Comparison of ENCODE assay signal across 19 mouse cellular contexts in genomic region chr9:59958115-59958514, GRCm38 (mm10). TPM values are rescaled to one million over a fixed set of nuclear protein-coding genes. Genes with fewer than 3 reads are reported as not detected.
"Had no signal": no experiment of that assay in that cellular context is flagged by ENCODE, and none has a peak within 500 bp of the region (broad histone marks: within the 10 kb centered on the region; RNA-seq: fewer than 3 reads in every experiment).

No protein-coding gene starts in this region.

RNA-seq across cellular contexts. Expression of gene Nr2e3, which starts 2.3 kb away (rescaled TPM):
- polyA plus RNA-seq: heart, adult 2 months; heart, embryonic 11.5 days; heart, embryonic 13.5 days; heart, embryonic 14.5 days; heart, embryonic 15.5 days; heart, embryonic 16.5 days; heart, postnatal 0 days; hindbrain, embryonic 10.5 days; hindbrain, embryonic 11.5 days; hindbrain, embryonic 13.5 days; hindbrain, embryonic 14.5 days; hindbrain, embryonic 15.5 days; hindbrain, embryonic 16.5 days; hindbrain, postnatal 0 days; inflammation-experienced regulatory T-cells, adult 6 months; kidney, embryonic 14.5 days; kidney, embryonic 15.5 days; kidney, embryonic 16.5 days; kidney, postnatal 0 days had no signal
